Comparison of ENCODE assay signal across 7 mouse cellular contexts in genomic region chr2:91650360-91650995, GRCm38 (mm10). TPM values are rescaled to one million over a fixed set of nuclear protein-coding genes. Genes with fewer than 3 reads are reported as not detected.
A peak's percentile ranks its signal among the peaks of the same experiment; 100 is the strongest.
DNase-seq lines count a peak whose midpoint lies in the region; ATAC-seq and TF ChIP-seq lines count a peak whose summit lies in the region.

No protein-coding gene starts in this region.

- 5% methylated on average over 16 of the region's 16 CpGs for WGBS in lung, postnatal 0 days
- WGBS in limb, embryonic 12.5 days: 18% methylated on average over 16 of the region's 16 CpGs
- WGBS in stomach, embryonic 14.5 days: 14% methylated on average over 16 of the region's 16 CpGs

- H3K4me1 ChIP-seq in lung, postnatal 0 days (ENCODE audit: insufficient read depth, low read depth, low read length): peaks cover 12% of the 10 kb centered on the region; the same call in 1 of the 2 replicates
- H3K4me1 ChIP-seq in limb, embryonic 12.5 days (replicated peaks): peaks cover 18% of the 10 kb centered on the region
- peaks cover 14% of the 10 kb centered on the region; the same call in 1 of the 2 replicates for H3K4me1 ChIP-seq in stomach, embryonic 14.5 days (ENCODE audit: control insufficient read depth, insufficient read depth, low read length)

- no peaks in the 10 kb centered on the region for H3K27me3 ChIP-seq in lung, postnatal 0 days (replicated peaks; ENCODE audit: insufficient read depth, low read length)
- H3K27me3 ChIP-seq in limb, embryonic 12.5 days: no peaks in the 10 kb centered on the region
- no peaks in the 10 kb centered on the region for H3K27me3 ChIP-seq in stomach, embryonic 14.5 days (ENCODE audit: control insufficient read depth, insufficient read depth, low read length)

- TF ChIP-seq CTCF in lung, postnatal 0 days (IDR thresholded peaks at IDR 0.05): no peak

- H3K9me3 ChIP-seq in lung, postnatal 0 days (ENCODE audit: low read length): no peaks in the 10 kb centered on the region
- H3K9me3 ChIP-seq in limb, embryonic 12.5 days: no peaks in the 10 kb centered on the region
- no peaks in the 10 kb centered on the region for H3K9me3 ChIP-seq in stomach, embryonic 14.5 days (ENCODE audit: control insufficient read depth, low read depth, low read length)

- ATAC-seq in lung, postnatal 0 days: peak; percentile 46
- ATAC-seq in erythroblast, adult 5-6 weeks (replicated peaks; ENCODE audit: low FRiP score, poor library complexity, severe bottlenecking): peak; percentile 17
- ATAC-seq in limb, embryonic 12.5 days (ENCODE audit: insufficient number of reproducible peaks, insufficient read depth, low FRiP score, low TSS enrichment, low read depth): peak; percentile 7; the same call in 1 of the 2 replicates
- peak; percentile 62 for ATAC-seq in stomach, embryonic 14.5 days (ENCODE audit: insufficient number of reproducible peaks, insufficient read depth, low FRiP score, low read depth)

- H3K4me2 ChIP-seq in lung, postnatal 0 days (replicated peaks; ENCODE audit: low read depth, low read length): peak overlapping the region; percentile 88
- H3K4me2 ChIP-seq in limb, embryonic 12.5 days: peak overlapping the region; percentile 95
- H3K4me2 ChIP-seq in stomach, embryonic 14.5 days (replicated peaks; ENCODE audit: low read depth, low read length): peak overlapping the region; percentile 88

- intact Hi-C loops in left cerebral cortex, postnatal 25 days (cut with DNase I): no loop called here

- peaks cover 24% of the 10 kb centered on the region for H3K36me3 ChIP-seq in lung, postnatal 0 days (ENCODE audit: insufficient read depth, low read length)
- peaks cover 56% of the 10 kb centered on the region for H3K36me3 ChIP-seq in limb, embryonic 12.5 days
- H3K36me3 ChIP-seq in stomach, embryonic 14.5 days (ENCODE audit: control insufficient read depth, insufficient read depth, low read length): peaks cover 45% of the 10 kb centered on the region

- DNase-seq in lung, postnatal 0 days (ENCODE audit: low spot score): no peak
- DNase-seq in lung, postnatal 4 days: no peak
- DNase-seq in left cerebral cortex, postnatal 25 days (ENCODE audit: low spot score in 2 of 2): no peak
- DNase-seq in spleen, postnatal 14 days (ENCODE audit: low spot score in 2 of 2): no peak

- H3K9ac ChIP-seq in lung, postnatal 0 days (replicated peaks; ENCODE audit: low read depth): peak overlapping the region; percentile 60
- peak overlapping the region; percentile 97 for H3K9ac ChIP-seq in limb, embryonic 12.5 days (replicated peaks)
- peak overlapping the region; percentile 74 for H3K9ac ChIP-seq in stomach, embryonic 14.5 days (replicated peaks; ENCODE audit: low read depth, low read length)

- H3K27ac ChIP-seq in lung, postnatal 0 days (ENCODE audit: low read length): peak overlapping the region; percentile 95
- peak overlapping the region; percentile 62 for H3K27ac ChIP-seq in limb, embryonic 12.5 days
- peak overlapping the region; percentile 84 for H3K27ac ChIP-seq in stomach, embryonic 14.5 days (ENCODE audit: low read length)

- H3K4me3 ChIP-seq in lung, postnatal 0 days (ENCODE audit: low read depth, low read length): peak overlapping the region; percentile 66
- H3K4me3 ChIP-seq in limb, embryonic 12.5 days (replicated peaks): peak overlapping the region; percentile 93
- peak overlapping the region; percentile 88 for H3K4me3 ChIP-seq in stomach, embryonic 14.5 days (ENCODE audit: low read depth, low read length)

- no peak for TF ChIP-seq EP300 in lung, postnatal 0 days (IDR thresholded peaks at IDR 0.05)

RNA-seq across cellular contexts. Expression of gene Arhgap1, which starts 0.8 kb away (rescaled TPM):
- polyA plus RNA-seq in lung, postnatal 0 days (2015; fragmentation: Nextera tagmentation; extraction: Ambion mirVana): 151 and 163 TPM in 2 replicates
- 39.5 and 46.7 TPM in 2 replicates for total RNA-seq in erythroblast, adult 5-6 weeks (2015; ENCODE audit: low replicate concordance)
- total RNA-seq in erythroblast, adult 5-6 weeks (2017; ENCODE audit: low replicate concordance): 29.9 and 33.3 TPM in 2 replicates
- polyA plus RNA-seq in limb, embryonic 12.5 days (2016; fragmentation: Nextera tagmentation; extraction: Ambion mirVana): 76.3 and 76.9 TPM in 2 replicates
- polyA plus RNA-seq in stomach, embryonic 14.5 days (2014; fragmentation: Nextera tagmentation; extraction: Ambion mirVana): 147 and 154 TPM in 2 replicates
- total RNA-seq in left cerebral cortex, postnatal 25 days (2021): 10 to 100 TPM; 72.9 to 77.0 TPM

RNA-seq across cellular contexts. Expression of gene Zfp408, which starts 0.9 kb away (rescaled TPM):
- polyA plus RNA-seq in lung, postnatal 0 days (2015; fragmentation: Nextera tagmentation; extraction: Ambion mirVana): 4.7 and 5.2 TPM in 2 replicates
- total RNA-seq in erythroblast, adult 5-6 weeks (2015; ENCODE audit: low replicate concordance): 0.77 and 1.0 TPM in 2 replicates
- total RNA-seq in erythroblast, adult 5-6 weeks (2017; ENCODE audit: low replicate concordance): 2.1 and 6.5 TPM in 2 replicates
- 12.6 and 12.8 TPM in 2 replicates for polyA plus RNA-seq in limb, embryonic 12.5 days (2016; fragmentation: Nextera tagmentation; extraction: Ambion mirVana)
- polyA plus RNA-seq in stomach, embryonic 14.5 days (2014; fragmentation: Nextera tagmentation; extraction: Ambion mirVana): 7.6 and 8.7 TPM in 2 replicates
- total RNA-seq in left cerebral cortex, postnatal 25 days (2021): 10 to 100 TPM in 1 of 2 experiments, 1 to 10 TPM in 1; 9.3 to 11.1 TPM

RNA-seq across cellular contexts. Expression of gene F2, which starts 14.3 kb away (rescaled TPM):
- 0.49 and 0.63 TPM in 2 replicates for polyA plus RNA-seq in lung, postnatal 0 days (2015; fragmentation: Nextera tagmentation; extraction: Ambion mirVana)
- total RNA-seq in erythroblast, adult 5-6 weeks (2015; ENCODE audit: low replicate concordance): not detected in 2 replicates
- total RNA-seq in erythroblast, adult 5-6 weeks (2017; ENCODE audit: low replicate concordance): not detected in 2 replicates
- polyA plus RNA-seq in limb, embryonic 12.5 days (2016; fragmentation: Nextera tagmentation; extraction: Ambion mirVana): 0.40 and 0.42 TPM in 2 replicates
- 0.13 and 0.61 TPM in 2 replicates for polyA plus RNA-seq in stomach, embryonic 14.5 days (2014; fragmentation: Nextera tagmentation; extraction: Ambion mirVana)
- total RNA-seq in left cerebral cortex, postnatal 25 days (2021): under 1 TPM in 1 of 2 experiments, not detected in 1; 0.16 TPM

RNA-seq across cellular contexts. Expression of gene Atg13, which starts 59.9 kb away (rescaled TPM):
- polyA plus RNA-seq in lung, postnatal 0 days (2015; fragmentation: Nextera tagmentation; extraction: Ambion mirVana): 23.1 and 26.2 TPM in 2 replicates
- total RNA-seq in erythroblast, adult 5-6 weeks (2015; ENCODE audit: low replicate concordance): 18.8 and 26.9 TPM in 2 replicates
- 7.0 and 15.3 TPM in 2 replicates for total RNA-seq in erythroblast, adult 5-6 weeks (2017; ENCODE audit: low replicate concordance)
- 28.1 and 28.7 TPM in 2 replicates for polyA plus RNA-seq in limb, embryonic 12.5 days (2016; fragmentation: Nextera tagmentation; extraction: Ambion mirVana)
- polyA plus RNA-seq in stomach, embryonic 14.5 days (2014; fragmentation: Nextera tagmentation; extraction: Ambion mirVana): 27.8 and 30.0 TPM in 2 replicates
- 10 to 100 TPM; 80.1 to 80.8 TPM for total RNA-seq in left cerebral cortex, postnatal 25 days (2021)

Comparison
In these comparisons a context has a peak if more than half of its experiments do, and no peak if none do; other contexts are left out.
1. ATAC-seq: peak in every context shown above with its lines; median percentile 62 in stomach, embryonic 14.5 days; 46 in lung, postnatal 0 days; 17 in erythroblast, adult 5-6 weeks; 7 in limb, embryonic 12.5 days.